ENCODE assay signal across 8 mouse cellular contexts in the genomic region with DNA sequence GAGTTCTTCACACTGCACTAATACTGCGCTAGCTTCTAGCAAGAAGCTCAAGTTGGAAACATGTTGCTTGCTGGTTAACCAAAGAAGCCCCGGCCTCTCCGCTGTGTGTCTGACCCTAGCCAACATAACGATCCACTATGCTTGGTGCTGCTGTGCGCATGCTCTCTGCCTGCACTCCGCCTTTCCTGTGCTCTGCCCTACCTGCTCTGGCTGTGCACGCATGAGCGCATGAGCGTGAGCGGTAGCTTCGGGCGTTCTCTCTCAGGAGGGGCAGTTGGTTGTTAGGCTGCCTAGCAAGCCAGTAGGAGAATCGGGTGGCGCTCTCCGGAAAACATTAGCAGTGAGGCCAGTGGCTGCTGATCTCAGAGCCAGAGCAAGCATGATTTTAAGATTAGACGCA. TPM values are rescaled to one million over a fixed set of nuclear protein-coding genes. Genes with fewer than 3 reads are reported as not detected.
DNase-seq lines count a peak whose midpoint lies in the region; ATAC-seq lines count a peak whose summit lies in the region.

No protein-coding gene starts in this region.

- no peak overlapping the region for H3K9ac ChIP-seq in kidney, embryonic 14.5 days (ENCODE audit: low read depth, low read length)
- no peak overlapping the region for H3K9ac ChIP-seq in stomach, embryonic 15.5 days

- WGBS in kidney, embryonic 14.5 days, result 46% methylated on average over 16 of the region's 16 CpGs
- 69% methylated on average over 16 of the region's 16 CpGs for WGBS in stomach, embryonic 15.5 days

- DNase-seq in cerebellum, adult 9-11 months, result peak; percentile 28
- no peak for DNase-seq in cerebellum, postnatal 10 days
- DNase-seq in urinary bladder, postnatal 36 days (ENCODE audit: low spot score in 2 of 2), result no peak
- no peak for DNase-seq in adrenal gland, postnatal 25 days

- H3K4me2 ChIP-seq in kidney, embryonic 14.5 days (replicated peaks; ENCODE audit: low read depth, low read length), result no peak overlapping the region
- peak overlapping the region; percentile 19; the same call in 1 of the 2 replicates for H3K4me2 ChIP-seq in stomach, embryonic 15.5 days

- ATAC-seq in megakaryocyte, adult 5-6 weeks (ENCODE audit: poor library complexity, severe bottlenecking), result no peak
- peak; percentile 83 for ATAC-seq in kidney, embryonic 14.5 days (ENCODE audit: low FRiP score, low TSS enrichment)
- no peak for ATAC-seq in stomach, embryonic 15.5 days (ENCODE audit: insufficient read depth, low FRiP score, low read depth)

- no peak overlapping the region for H3K27ac ChIP-seq in kidney, embryonic 14.5 days (ENCODE audit: low read depth, low read length)
- no peak overlapping the region for H3K27ac ChIP-seq in stomach, embryonic 15.5 days

- H3K36me3 ChIP-seq in megakaryocyte, embryonic 14.5 days (replicated peaks; ENCODE audit: low read length), result no peaks in the 10 kb centered on the region
- H3K36me3 ChIP-seq in kidney, embryonic 14.5 days (ENCODE audit: control insufficient read depth, insufficient read depth, low read length), result no peaks in the 10 kb centered on the region
- H3K36me3 ChIP-seq in stomach, embryonic 15.5 days, result no peaks in the 10 kb centered on the region

- peaks cover 13% of the 10 kb centered on the region for H3K27me3 ChIP-seq in megakaryocyte, embryonic 14.5 days (replicated peaks)
- no peaks in the 10 kb centered on the region for H3K27me3 ChIP-seq in kidney, embryonic 14.5 days (ENCODE audit: control insufficient read depth, insufficient read depth, low read length)
- H3K27me3 ChIP-seq in stomach, embryonic 15.5 days (replicated peaks), result no peaks in the 10 kb centered on the region

- peak overlapping the region; percentile 23 for H3K4me3 ChIP-seq in megakaryocyte, embryonic 14.5 days (replicated peaks)
- H3K4me3 ChIP-seq in kidney, embryonic 14.5 days (ENCODE audit: low read length), result no peak overlapping the region
- no peak overlapping the region for H3K4me3 ChIP-seq in stomach, embryonic 15.5 days (replicated peaks)

- no peaks in the 10 kb centered on the region for H3K9me3 ChIP-seq in megakaryocyte, embryonic 14.5 days
- no peaks in the 10 kb centered on the region for H3K9me3 ChIP-seq in kidney, embryonic 14.5 days (ENCODE audit: control insufficient read depth, low read length)
- no peaks in the 10 kb centered on the region for H3K9me3 ChIP-seq in stomach, embryonic 15.5 days

- H3K4me1 ChIP-seq in megakaryocyte, embryonic 14.5 days, result peaks cover 12% of the 10 kb centered on the region; the same call in 1 of the 2 replicates
- H3K4me1 ChIP-seq in kidney, embryonic 14.5 days (ENCODE audit: control insufficient read depth, insufficient read depth, low read length), result no peaks in the 10 kb centered on the region
- H3K4me1 ChIP-seq in stomach, embryonic 15.5 days, result peaks cover 3% of the 10 kb centered on the region; the same call in 1 of the 2 replicates

RNA-seq across cellular contexts. Expression of gene Yeats4, which starts 5.5 kb away (rescaled TPM):
- polyA plus RNA-seq in megakaryocyte, embryonic 14.5 days (2012; ENCODE audit: insufficient read depth, low replicate concordance), result 92.2 and 109 TPM in 2 replicates
- 73.3 and 84.2 TPM in 2 replicates for total RNA-seq in megakaryocyte, adult 5-6 weeks (2015)
- 96.5 and 100 TPM in 2 replicates for total RNA-seq in megakaryocyte, adult 5-6 weeks (2017)
- polyA plus RNA-seq in kidney, embryonic 14.5 days (2014; fragmentation: Nextera tagmentation; extraction: Ambion mirVana), result 82.1 and 93.5 TPM in 2 replicates
- 62.4 and 64.3 TPM in 2 replicates for polyA plus RNA-seq in stomach, embryonic 15.5 days (2015; fragmentation: Nextera tagmentation; extraction: Ambion mirVana)
- total RNA-seq in adrenal gland, postnatal 25 days (2021), result 42.6 and 51.7 TPM in 2 replicates

RNA-seq across cellular contexts. Expression of gene 9530003J23Rik, which starts 8.7 kb away (rescaled TPM):
- not detected in 2 replicates for polyA plus RNA-seq in megakaryocyte, embryonic 14.5 days (2012; ENCODE audit: insufficient read depth, low replicate concordance)
- not detected in 2 replicates for total RNA-seq in megakaryocyte, adult 5-6 weeks (2015)
- not detected in 2 replicates for total RNA-seq in megakaryocyte, adult 5-6 weeks (2017)
- polyA plus RNA-seq in kidney, embryonic 14.5 days (2014; fragmentation: Nextera tagmentation; extraction: Ambion mirVana), result not detected in 2 replicates
- not detected in 2 replicates for polyA plus RNA-seq in stomach, embryonic 15.5 days (2015; fragmentation: Nextera tagmentation; extraction: Ambion mirVana)
- total RNA-seq in adrenal gland, postnatal 25 days (2021), result not detected in 2 replicates

RNA-seq across cellular contexts. Expression of gene Lyz2, which starts 52.3 kb away (rescaled TPM):
- polyA plus RNA-seq in megakaryocyte, embryonic 14.5 days (2012; ENCODE audit: insufficient read depth, low replicate concordance), result 5.8 and 101 TPM in 2 replicates
- 25,165 and 27,808 TPM in 2 replicates for total RNA-seq in megakaryocyte, adult 5-6 weeks (2015)
- total RNA-seq in megakaryocyte, adult 5-6 weeks (2017), result 22,947 and 27,911 TPM in 2 replicates
- 34.8 and 51.3 TPM in 2 replicates for polyA plus RNA-seq in kidney, embryonic 14.5 days (2014; fragmentation: Nextera tagmentation; extraction: Ambion mirVana)
- 290 and 332 TPM in 2 replicates for polyA plus RNA-seq in stomach, embryonic 15.5 days (2015; fragmentation: Nextera tagmentation; extraction: Ambion mirVana)
- 43.2 and 47.5 TPM in 2 replicates for total RNA-seq in adrenal gland, postnatal 25 days (2021)
